Mouse (Mus musculus): ENCODE data around the gene Mydgf. TPM values are rescaled to one million over a fixed set of nuclear protein-coding genes. Genes with fewer than 3 reads are reported as not detected.
A peak's percentile ranks its signal among the peaks of the same experiment; 100 is the strongest.

Gene Mydgf
- polyA plus RNA-seq, 1 experiment from 2014 or later: 63.0 TPM

DNA sequence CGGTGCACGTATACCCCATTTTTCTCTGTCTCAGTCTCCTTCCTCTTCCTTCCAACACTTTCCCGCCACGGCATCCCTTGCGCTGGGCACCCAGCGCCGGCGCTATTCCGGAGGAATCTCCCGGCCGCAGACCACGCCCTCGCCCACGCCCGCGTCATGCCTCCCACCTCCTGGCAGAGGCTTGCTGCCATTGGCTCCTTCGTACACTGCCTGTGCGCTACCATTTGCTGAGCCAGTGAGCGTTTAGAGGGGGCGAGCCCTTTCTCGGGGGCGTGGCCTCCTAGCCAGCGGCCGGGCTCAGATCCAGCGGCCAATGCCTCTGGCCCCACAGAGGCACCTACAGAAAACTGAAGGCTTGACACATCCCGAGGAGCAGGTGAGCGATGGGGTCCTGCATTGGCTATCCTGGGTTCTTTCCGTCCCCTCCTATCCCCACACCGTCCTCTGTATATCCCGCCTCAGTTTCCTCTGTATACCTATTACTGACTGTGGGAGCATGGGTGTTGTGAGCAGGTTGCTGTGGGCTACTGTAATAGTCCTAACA, 21.4 kb downstream of the Mydgf start, which contains the start of gene Tnfaip8l1:
Tnfaip8l1 (plus strand) TSS at position 247 of the 544 bp plus-strand sequence.
- WGBS: under 1% methylated on average over 30 of the region's 30 CpGs
- peak within 1 kb of the TSS; percentile 53 for H3K4me2 ChIP-seq (replicated peaks)
- H3K27me3 ChIP-seq: peaks cover 30% of the 10 kb centered on the region
- peak within 1 kb of the TSS; percentile 46 for H3K9ac ChIP-seq
- H3K27ac ChIP-seq: no peak within 1 kb of the TSS
- H3K4me3 ChIP-seq: peak within 1 kb of the TSS; percentile 32
- ATAC-seq (ENCODE audit: low FRiP score): peak; percentile 96
- H3K4me1 ChIP-seq: peaks cover 19% of the 10 kb centered on the region
- H3K9me3 ChIP-seq (replicated peaks): no peaks in the 10 kb centered on the region
- no peaks in the 10 kb centered on the region for H3K36me3 ChIP-seq

DNA sequence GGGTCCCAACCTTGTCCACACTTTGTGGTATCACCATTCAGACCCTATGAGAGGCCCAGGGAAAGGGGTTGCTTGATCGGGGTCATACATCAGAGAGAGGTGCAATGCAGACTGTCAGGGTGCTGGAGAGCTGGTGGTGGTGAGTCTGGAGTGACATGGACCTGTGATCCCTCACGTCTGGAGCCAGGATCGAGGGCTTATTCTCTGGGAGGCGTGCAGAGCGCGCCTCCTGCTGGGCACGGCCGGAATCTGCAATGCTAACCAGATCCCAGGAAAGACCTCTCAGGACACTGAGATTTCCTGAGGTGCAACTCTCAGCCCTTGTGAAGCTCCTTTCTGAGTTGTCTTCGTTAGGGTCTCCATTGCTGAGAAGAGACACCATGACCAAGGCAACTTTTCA, 24.0 kb downstream of the Mydgf start:
- Histone ChIP-seq H3K4me1 (peaks cover 10% of the 10 kb centered on the region), H3K36me3 (no peaks in the 10 kb centered on the region), H3K27me3 (peaks cover 50% of the 10 kb centered on the region), H3K4me3 (no peak overlapping the region), H3K9me3 (replicated peaks) (no peaks in the 10 kb centered on the region), H3K4me2 (replicated peaks) (no peak overlapping the region), H3K9ac (no peak overlapping the region), H3K27ac (no peak overlapping the region)
- ATAC-seq (ENCODE audit: low FRiP score): no peak
- 4% methylated on average over 9 of the region's 9 CpGs for WGBS

DNA sequence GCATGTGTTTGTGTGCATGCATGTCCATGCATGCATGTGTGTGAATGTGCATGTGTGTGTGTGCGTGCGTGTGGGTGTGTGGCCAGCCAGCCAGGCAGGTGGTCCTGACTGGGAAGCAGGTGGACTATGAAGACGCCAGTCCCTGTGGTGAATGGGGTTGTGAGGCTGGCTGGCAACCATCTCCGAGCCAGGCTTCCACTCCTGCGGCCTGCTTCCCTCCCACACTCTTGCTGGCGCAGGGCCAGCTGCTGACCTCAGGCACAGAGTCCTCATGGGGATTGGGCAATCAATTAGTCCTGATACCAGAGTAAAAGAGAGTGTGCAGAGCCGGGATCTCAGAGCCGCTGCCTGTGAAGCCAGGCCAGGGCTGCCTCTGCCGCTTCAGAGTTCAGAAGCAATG, 30.1 kb downstream of the Mydgf start:
- no peaks in the 10 kb centered on the region for H3K9me3 ChIP-seq (replicated peaks)
- H3K27ac ChIP-seq: no peak overlapping the region
- H3K36me3 ChIP-seq: no peaks in the 10 kb centered on the region
- H3K4me1 ChIP-seq: peaks cover 17% of the 10 kb centered on the region
- H3K4me2 ChIP-seq (replicated peaks): no peak overlapping the region
- peak; percentile 76 for ATAC-seq (ENCODE audit: low FRiP score)
- H3K27me3 ChIP-seq: peaks cover 76% of the 10 kb centered on the region
- WGBS: 27% methylated on average over 9 of the region's 9 CpGs
- H3K4me3 ChIP-seq: no peak overlapping the region
- H3K9ac ChIP-seq: 0 out of 2 replicates have a peak overlapping the region, but pooled peaks have one; percentile 11

DNA sequence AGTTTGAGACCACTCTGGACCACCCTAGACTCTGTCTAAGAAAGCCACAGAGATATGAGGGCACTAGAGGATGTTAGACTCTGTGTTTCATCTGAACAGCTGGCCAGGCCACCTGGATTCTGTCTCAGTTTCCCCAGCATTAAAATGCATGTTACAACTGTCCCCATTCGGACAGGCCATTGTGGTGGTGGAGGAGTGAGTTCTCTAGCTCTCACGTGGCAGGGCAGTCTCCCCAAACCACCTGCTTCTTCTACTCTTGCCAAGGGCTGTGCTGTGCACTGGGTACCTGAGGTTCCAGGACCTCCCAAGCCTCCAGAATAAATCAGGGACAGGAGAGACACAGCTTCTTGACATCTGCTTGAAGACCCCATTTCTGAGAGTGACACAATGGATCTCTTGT, 33.8 kb downstream of the Mydgf start:
- no peak for ATAC-seq (ENCODE audit: low FRiP score)
- H3K4me3 ChIP-seq: no peak overlapping the region
- H3K27ac ChIP-seq: no peak overlapping the region
- no peak overlapping the region for H3K9ac ChIP-seq
- no peaks in the 10 kb centered on the region for H3K36me3 ChIP-seq
- H3K9me3 ChIP-seq (replicated peaks): no peaks in the 10 kb centered on the region
- peaks cover 79% of the 10 kb centered on the region for H3K27me3 ChIP-seq
- 48% methylated on average over 2 of the region's 2 CpGs for WGBS
- H3K4me2 ChIP-seq (replicated peaks): no peak overlapping the region
- H3K4me1 ChIP-seq: peaks cover 26% of the 10 kb centered on the region

DNA sequence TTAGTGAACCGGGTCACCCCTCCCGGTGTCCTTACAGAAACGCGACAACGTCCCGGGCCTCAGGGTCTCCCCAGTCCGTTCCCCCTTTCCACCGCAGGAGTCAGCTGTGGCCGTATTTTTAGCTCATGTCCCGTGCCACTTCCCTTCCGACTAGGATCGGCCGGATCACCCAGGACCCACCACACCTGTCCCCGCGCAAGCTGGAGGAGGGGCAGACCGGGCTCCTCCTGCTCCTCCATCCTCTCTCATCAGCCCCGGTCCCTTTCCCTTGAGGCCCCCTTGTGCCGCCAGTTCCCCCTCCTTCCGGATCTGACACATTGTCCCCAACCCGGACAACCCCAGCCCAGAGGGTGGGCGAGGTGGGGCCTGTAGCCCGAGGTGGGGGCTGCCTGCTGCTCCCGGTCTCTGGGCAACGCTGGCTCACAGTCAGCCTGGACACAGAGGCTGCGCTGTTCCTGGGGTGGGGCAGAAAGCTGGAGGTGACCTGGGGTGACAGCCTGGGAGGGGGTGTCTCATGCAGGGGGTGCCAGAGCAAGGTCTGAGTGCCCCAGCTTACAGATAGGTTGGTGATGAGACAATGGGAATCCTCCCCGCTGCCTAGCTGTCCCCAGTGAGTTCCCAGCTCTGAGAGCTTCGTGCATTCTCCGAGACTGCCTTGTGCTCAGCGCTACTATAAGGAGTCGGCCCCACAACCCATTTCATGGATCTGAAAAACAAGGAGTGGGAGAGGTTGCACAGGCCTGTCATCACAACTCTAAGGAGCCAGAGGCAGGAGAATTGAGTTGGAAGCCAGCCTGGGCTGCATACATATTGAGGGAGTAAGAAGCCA, 34.7 kb downstream of the Mydgf start:
- peaks cover 26% of the 10 kb centered on the region for H3K4me1 ChIP-seq
- H3K36me3 ChIP-seq: no peaks in the 10 kb centered on the region
- 2% methylated on average over 30 of the region's 30 CpGs for WGBS
- peak overlapping the region; percentile 21 for H3K4me3 ChIP-seq
- H3K27me3 ChIP-seq: peaks cover 85% of the 10 kb centered on the region
- H3K4me2 ChIP-seq (replicated peaks): peak overlapping the region; percentile 55
- H3K27ac ChIP-seq: no peak overlapping the region
- ATAC-seq (ENCODE audit: low FRiP score): peak; percentile 46
- H3K9ac ChIP-seq: peak overlapping the region; percentile 63
- no peaks in the 10 kb centered on the region for H3K9me3 ChIP-seq (replicated peaks)

DNA sequence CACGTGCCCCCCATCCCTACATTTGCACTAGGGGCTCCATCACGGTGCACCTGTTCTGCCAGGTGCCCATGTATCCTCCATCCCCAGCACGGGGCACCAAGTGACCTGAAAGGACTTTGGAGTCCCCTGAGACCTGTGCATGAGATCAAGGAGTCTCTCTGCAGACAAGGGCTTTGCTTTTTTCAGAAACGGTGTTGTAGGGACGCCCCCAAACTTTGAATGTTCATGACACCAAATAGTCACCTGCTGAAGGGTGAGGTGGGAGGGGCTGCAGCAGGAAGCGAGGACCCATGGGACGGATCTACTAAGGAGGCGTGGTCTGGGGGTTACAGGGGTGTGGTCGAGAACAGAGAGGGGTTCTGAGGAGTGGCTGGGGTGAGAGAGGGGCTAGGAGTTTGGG, 35.4 kb downstream of the Mydgf start:
- Histone ChIP-seq H3K4me2 (replicated peaks) (peak overlapping the region; percentile 55), H3K4me1 (peaks cover 19% of the 10 kb centered on the region), H3K36me3 (no peaks in the 10 kb centered on the region), H3K27ac (no peak overlapping the region), H3K9me3 (replicated peaks) (no peaks in the 10 kb centered on the region), H3K27me3 (peaks cover 86% of the 10 kb centered on the region), H3K9ac (peak overlapping the region; percentile 63; the same call in 1 of the 2 replicates), H3K4me3 (peak overlapping the region; percentile 21; the same call in 1 of the 2 replicates)
- 21% methylated on average over 9 of the region's 9 CpGs for WGBS
- ATAC-seq (ENCODE audit: low FRiP score): no peak

DNA sequence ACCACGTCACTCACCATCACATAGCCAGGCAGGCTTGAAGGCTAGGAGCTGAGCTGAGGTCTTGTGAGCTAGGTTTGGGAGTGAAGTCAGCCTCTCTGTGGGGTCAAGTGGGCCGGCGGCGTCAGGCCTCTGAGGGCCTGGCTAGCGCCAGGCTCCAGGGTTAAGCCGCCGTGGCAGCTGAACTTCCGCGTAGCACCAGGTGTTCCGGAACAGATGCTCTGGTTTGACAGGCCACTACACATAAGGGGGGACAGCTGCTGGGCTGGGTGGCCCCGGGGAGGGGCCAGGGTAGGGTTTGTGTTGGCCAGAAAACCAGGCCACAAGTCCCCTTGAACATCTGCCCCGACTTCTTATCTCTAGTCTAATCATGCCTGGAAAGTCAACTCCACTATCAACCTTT, 36.3 kb downstream of the Mydgf start:
- H3K9me3 ChIP-seq (replicated peaks): no peaks in the 10 kb centered on the region
- no peak overlapping the region for H3K4me2 ChIP-seq (replicated peaks)
- no peak overlapping the region for H3K4me3 ChIP-seq
- 66% methylated on average over 12 of the region's 12 CpGs for WGBS
- H3K27me3 ChIP-seq: peaks cover 85% of the 10 kb centered on the region
- no peak overlapping the region for H3K9ac ChIP-seq
- H3K4me1 ChIP-seq: peaks cover 25% of the 10 kb centered on the region
- ATAC-seq (ENCODE audit: low FRiP score): no peak
- H3K27ac ChIP-seq: no peak overlapping the region
- no peaks in the 10 kb centered on the region for H3K36me3 ChIP-seq

DNA sequence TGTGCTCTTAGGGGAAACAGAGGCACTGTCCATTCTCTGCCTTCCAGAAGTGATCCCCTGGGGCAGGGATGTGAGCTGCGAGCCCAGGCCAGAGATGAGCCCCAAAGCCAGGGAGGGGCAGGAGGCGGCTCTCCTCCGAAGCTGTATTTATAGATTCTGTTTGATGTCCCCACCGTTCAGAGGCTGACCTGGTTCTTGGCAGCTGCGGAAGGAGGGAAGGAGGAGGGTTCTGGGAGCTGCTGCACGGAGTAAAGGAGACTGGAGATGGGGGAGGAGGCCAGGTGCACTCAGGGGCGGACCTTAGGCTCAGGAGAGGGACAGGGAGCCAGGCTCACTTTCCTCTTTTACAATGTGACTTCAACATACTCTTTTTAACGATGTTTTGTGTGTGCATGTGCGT, 37.6 kb downstream of the Mydgf start:
- no peak overlapping the region for H3K4me3 ChIP-seq
- H3K27ac ChIP-seq: no peak overlapping the region
- H3K27me3 ChIP-seq: peaks cover 85% of the 10 kb centered on the region
- H3K9ac ChIP-seq: no peak overlapping the region
- H3K36me3 ChIP-seq: no peaks in the 10 kb centered on the region
- no peak for ATAC-seq (ENCODE audit: low FRiP score)
- no peaks in the 10 kb centered on the region for H3K9me3 ChIP-seq (replicated peaks)
- H3K4me1 ChIP-seq: peaks cover 38% of the 10 kb centered on the region
- H3K4me2 ChIP-seq (replicated peaks): no peak overlapping the region
- 23% methylated on average over 9 of the region's 9 CpGs for WGBS

DNA sequence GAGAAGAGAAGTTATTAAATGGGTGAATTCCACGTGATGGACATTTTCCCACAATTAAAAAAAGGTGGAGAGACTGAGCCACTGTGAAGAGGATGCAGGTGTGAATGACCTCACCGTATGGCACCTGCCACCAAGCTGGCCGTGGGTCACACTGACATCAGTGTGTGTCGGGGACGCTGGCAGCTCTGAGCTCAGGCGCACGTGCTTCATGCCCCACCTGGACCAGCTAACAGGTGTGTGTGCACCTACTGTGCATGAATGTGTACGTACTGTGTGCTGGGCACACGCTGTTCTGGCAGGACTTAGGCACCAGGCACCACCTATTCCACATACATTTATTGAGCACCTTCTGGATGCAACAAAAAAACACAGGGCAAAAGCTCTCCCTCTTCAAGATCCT, 39.2 kb downstream of the Mydgf start:
- no peaks in the 10 kb centered on the region for H3K36me3 ChIP-seq
- H3K4me2 ChIP-seq (replicated peaks): no peak overlapping the region
- H3K4me3 ChIP-seq: no peak overlapping the region
- no peaks in the 10 kb centered on the region for H3K9me3 ChIP-seq (replicated peaks)
- H3K27me3 ChIP-seq: peaks cover 84% of the 10 kb centered on the region
- no peak overlapping the region for H3K9ac ChIP-seq
- H3K4me1 ChIP-seq: peaks cover 45% of the 10 kb centered on the region
- no peak overlapping the region for H3K27ac ChIP-seq
- no peak for ATAC-seq (ENCODE audit: low FRiP score)
- WGBS: 75% methylated on average over 9 of the region's 9 CpGs

DNA sequence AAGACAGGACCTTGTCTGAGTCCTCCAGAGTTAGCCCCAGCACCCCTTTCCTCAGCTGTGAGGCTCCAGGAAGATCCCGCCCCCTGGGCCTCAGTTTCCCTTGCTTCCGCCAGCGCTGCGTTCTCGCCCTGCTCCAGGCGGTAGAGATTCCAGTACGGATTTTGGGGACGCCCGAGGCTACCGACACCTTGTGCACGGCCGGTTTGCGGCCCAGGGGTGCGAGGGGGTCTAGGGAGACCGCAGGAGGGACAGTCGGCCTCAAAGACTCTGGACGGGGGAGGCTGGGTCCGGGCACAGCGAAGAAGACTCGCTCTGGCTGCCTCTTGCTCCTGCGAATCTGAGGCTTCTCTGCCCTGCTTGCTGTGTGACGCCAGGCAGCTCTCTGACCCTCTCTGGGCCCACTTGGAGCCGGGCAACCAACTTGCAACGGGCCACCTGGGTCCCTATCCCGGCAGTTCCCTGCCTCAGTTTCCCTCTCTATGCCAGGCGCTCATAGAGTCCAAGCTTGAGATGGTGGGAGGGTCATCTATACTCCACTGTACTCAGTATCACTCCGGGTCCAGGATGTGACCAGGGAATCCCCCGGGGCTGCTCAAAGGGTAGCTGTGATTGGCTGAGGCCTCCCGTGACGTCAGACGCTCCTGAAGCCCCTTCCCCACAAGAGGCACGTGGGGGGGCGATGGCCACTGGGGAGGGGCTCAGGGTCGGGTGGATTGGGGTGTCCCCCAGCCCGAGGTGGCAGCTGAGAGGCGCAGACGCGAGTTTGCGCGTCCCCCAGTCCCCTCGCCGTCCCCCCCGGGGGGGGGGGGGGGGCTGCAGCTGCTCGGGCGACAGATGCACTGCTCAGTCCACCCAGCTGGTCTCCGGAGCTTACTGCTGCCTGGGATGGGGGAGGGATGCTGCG, 41.8 kb downstream of the Mydgf start:
- Histone ChIP-seq H3K36me3 (no peaks in the 10 kb centered on the region), H3K9me3 (replicated peaks) (no peaks in the 10 kb centered on the region), H3K4me3 (peak overlapping the region; percentile 36), H3K4me2 (replicated peaks) (peak overlapping the region; percentile 59), H3K9ac (peak overlapping the region; percentile 57), H3K27me3 (peaks cover 83% of the 10 kb centered on the region), H3K4me1 (peaks cover 56% of the 10 kb centered on the region), H3K27ac (peak overlapping the region; percentile 19; the same call in 1 of the 2 replicates)
- ATAC-seq (ENCODE audit: low FRiP score): peak; percentile 63
- under 1% methylated on average over 38 of the region's 47 CpGs for WGBS

DNA sequence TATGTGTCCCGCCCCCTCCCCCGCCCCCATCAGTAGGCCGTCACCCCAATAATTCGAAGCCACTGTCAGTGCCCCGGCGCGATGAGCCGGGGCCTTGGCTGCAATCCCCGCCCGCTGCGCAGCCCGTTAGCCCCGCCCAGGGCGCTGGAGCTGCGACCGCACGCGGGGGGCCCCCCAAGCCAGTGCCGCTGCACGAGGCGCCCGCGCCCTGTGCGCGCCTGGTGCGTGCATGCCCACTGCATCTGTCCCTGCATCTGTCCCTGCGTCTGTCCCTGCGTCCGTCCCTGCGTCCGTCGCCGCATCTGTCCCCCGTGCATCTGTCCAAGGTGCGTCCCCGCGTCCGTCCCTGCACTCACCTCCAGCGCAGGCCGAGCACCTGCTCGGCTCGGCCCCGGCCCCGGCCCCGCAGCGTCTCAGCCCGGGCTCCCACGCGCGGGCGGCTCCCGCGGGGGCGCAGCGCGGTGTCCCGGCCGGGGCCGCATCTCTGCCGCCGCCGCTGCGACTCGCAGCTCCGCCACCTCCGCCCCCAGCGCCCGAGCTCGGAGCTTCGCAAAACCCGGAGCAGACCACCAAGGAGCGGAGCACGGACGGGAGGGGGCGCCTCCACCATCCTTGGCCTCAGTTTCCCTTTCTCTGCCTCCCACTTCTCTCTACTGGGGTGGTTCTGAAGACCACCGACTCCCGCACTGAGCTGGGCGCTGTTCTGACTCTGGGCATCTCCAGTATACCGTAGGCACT, 43.7 kb downstream of the Mydgf start, which contains the start of gene Sema6b:
Sema6b (minus strand) TSS at position 486 of the 738 bp plus-strand sequence.
- Histone ChIP-seq H3K9ac (peak within 1 kb of the TSS; percentile 82), H3K4me3 (peak within 1 kb of the TSS; percentile 83), H3K36me3 (no peaks in the 10 kb centered on the region), H3K9me3 (replicated peaks) (no peaks in the 10 kb centered on the region), H3K4me2 (replicated peaks) (peak within 1 kb of the TSS; percentile 92), H3K27ac (peak within 1 kb of the TSS; percentile 83), H3K4me1 (peaks cover 58% of the 10 kb centered on the region), H3K27me3 (peaks cover 75% of the 10 kb centered on the region)
- WGBS: 1% methylated on average over 58 of the region's 79 CpGs
- ATAC-seq (ENCODE audit: low FRiP score): peak; percentile 38
